Mouse (Mus musculus): ENCODE measurements around the gene Tgif2.

DNA sequence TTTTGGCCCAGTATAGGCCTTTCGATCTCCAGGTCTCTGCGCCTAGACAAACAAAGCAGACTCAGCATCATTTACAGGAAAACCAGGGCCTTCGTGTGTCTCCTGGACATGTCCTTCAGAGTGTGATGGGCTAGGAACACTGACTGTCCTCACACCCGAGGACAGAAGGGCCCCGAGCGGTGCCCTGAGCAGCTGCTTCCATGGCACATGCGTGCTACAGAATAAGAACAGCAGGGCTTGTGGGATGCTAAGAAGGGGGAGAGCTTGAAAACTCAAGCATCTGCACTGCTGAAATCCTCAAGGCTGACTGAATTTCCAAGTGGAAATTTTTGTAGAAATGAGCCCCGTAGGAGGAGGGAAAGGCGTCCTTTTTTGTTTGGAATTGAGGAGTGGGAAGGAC is 57.2 kb downstream of the Tgif2 start:
- TF ChIP-seq GATA1 (IDR thresholded peaks at IDR 0.05; ENCODE audit: borderline replicate concordance, low read length) (no peak), FLI1 (IDR thresholded peaks at IDR 0.05; ENCODE audit: low read length) (no peak)
